Mouse (Mus musculus): ENCODE data around the gene Ccdc6. TPM values are rescaled to one million over a fixed set of nuclear protein-coding genes. Genes with fewer than 3 reads are reported as not detected.

The Ccdc6 gene
- polyA plus RNA-seq (2017; shearing (Covaris generic)), result 10 to 100 TPM; 15.8 to 16.6 TPM

GRCm38 (mm10) chr10:70096366-70097188, at the start of gene Ccdc6:
TSS of gene Ccdc6 (plus strand) at chr10:70097121.

GRCm38 (mm10) chr10:70204505-70205399, 107.8 kb downstream of the Ccdc6 start, which contains the start of gene Mrln:
TSS of gene Mrln (plus strand) at chr10:70204664.

Other genes starting within 250 kb of the Ccdc6 start
- 1 to 10 TPM in 1 of 2 experiments, not detected in 1; 2.2 TPM for gene Mrln, start 107.5 kb downstream of the Ccdc6 start, polyA plus RNA-seq (2017; shearing (Covaris generic))
- gene Slc16a9, start 148.0 kb downstream of the Ccdc6 start, polyA plus RNA-seq (2017; shearing (Covaris generic)), result 1 to 10 TPM in 1 of 2 experiments, not detected in 1; 2.1 TPM

Data from inflammation-experienced regulatory T-cells (primary cell).